Mouse (Mus musculus) forebrain, embryonic 14.5 days (tissue): ENCODE data around the gene Retreg1. TPM values are rescaled to one million over a fixed set of nuclear protein-coding genes. Genes with fewer than 3 reads are reported as not detected.
A peak's percentile ranks its signal among the peaks of the same experiment; 100 is the strongest.
"Not testable (repeated sequence)": the region's sequence is repeated elsewhere in the genome, so short reads cannot be mapped to it uniquely, and the experiment has no call there.

Experiments
- ATAC-seq: fragments of 200-750 bp; cut with Nextera tagmentation; 2 replicates; pipeline ENCODE4 v1.8.0; 2017; ENCODE audit warnings: mild to moderate bottlenecking, moderate library complexity
- DNase-seq: peaks from one replicate; pipeline ENCODE4 v3.0.0-alpha.2; 2015; ENCODE audit warnings: low spot score
- H3K27ac ChIP-seq: fragments of 300-500 bp; sonication (generic); 2 replicates; pipeline ENCODE4 v1.5.1; 2014; ENCODE audit warnings: low read depth, mild to moderate bottlenecking, control low read depth, low read length, moderate library complexity
- H3K27me3 ChIP-seq: fragments of 300-500 bp; sonication (generic); replicated peaks from 2 replicates; pipeline ENCODE4 v1.6.1; 2014; ENCODE audit warnings: low read length, control low read depth, mixed read lengths; ENCODE audit not compliant: control insufficient read depth, insufficient read depth
- H3K36me3 ChIP-seq: fragments of 300-500 bp; sonication (generic); 2 replicates; pipeline ENCODE4 v1.6.1; 2014; ENCODE audit warnings: low read length, control low read depth; ENCODE audit not compliant: control insufficient read depth, insufficient read depth
- H3K4me1 ChIP-seq: fragments of 300-500 bp; sonication (generic); 2 replicates; pipeline ENCODE4 v1.6.1; 2014; ENCODE audit warnings: antibody characterized with exemption, low read length, control low read depth; ENCODE audit not compliant: control insufficient read depth, insufficient read depth
- H3K4me2 ChIP-seq: fragments of 300-500 bp; sonication (generic); 2 replicates; pipeline ENCODE4 v1.6.1; 2014; ENCODE audit warnings: mild to moderate bottlenecking, control low read depth, low read length
- H3K4me3 ChIP-seq: fragments of 300-500 bp; sonication (generic); 2 replicates; pipeline ENCODE4 v1.5.1; 2014; ENCODE audit warnings: low read depth, low read length, control low read depth
- H3K9ac ChIP-seq: fragments of 300-500 bp; sonication (generic); 2 replicates; pipeline ENCODE4 v1.6.1; 2014; ENCODE audit warnings: mild to moderate bottlenecking, low read length, control low read depth, moderate library complexity
- H3K9me3 ChIP-seq: fragments of 300-500 bp; sonication (generic); replicated peaks from 2 replicates; pipeline ENCODE4 v1.6.1; 2016; ENCODE audit warnings: low read length, control low read depth, mixed read lengths; ENCODE audit not compliant: control insufficient read depth
- WGBS: fragments of 180-500 bp; shearing (Covaris S2); extraction: QIAGEN DNeasy Blood & Tissue Kit; methylation state at CpG from one replicate; pipeline ENCODE4 v1.1.7; 2014; 5-methylcytosine and 5-hydroxymethylcytosine counted together
- polyA plus RNA-seq: library from polyadenylated mRNA; unstranded; fragments of >200 nt; fragmentation: Nextera tagmentation; extraction: Ambion mirVana; gene quantifications from 2 replicates; pipeline ENCODE4 v1.2.1, GENCODE M21; 2014

Retreg1 gene
- polyA plus RNA-seq, 1 experiment from 2014 or later: 6.7 TPM

- H3K4me3 ChIP-seq: no peak overlapping the region
- no peak overlapping the region for H3K9ac ChIP-seq
- H3K36me3 ChIP-seq: no peaks in the 10 kb centered on the region
- no peaks in the 10 kb centered on the region for H3K4me1 ChIP-seq
- WGBS: 85% methylated on average over 5 of the region's 5 CpGs
- H3K27ac ChIP-seq: no peak overlapping the region
- H3K9me3 ChIP-seq: no peaks in the 10 kb centered on the region
- ATAC-seq (no peak), DNase-seq (no peak)
- no peak overlapping the region for H3K4me2 ChIP-seq
- no peaks in the 10 kb centered on the region for H3K27me3 ChIP-seq
Observed at GRCm38 (mm10) chr15:25960231-25960630, 117.3 kb downstream of the Retreg1 start.

- WGBS: 82% methylated on average over 6 of the region's 6 CpGs
- H3K36me3 ChIP-seq: no peaks in the 10 kb centered on the region
- no peaks in the 10 kb centered on the region for H3K9me3 ChIP-seq
- DNase-seq (no peak), ATAC-seq (no peak)
- no peaks in the 10 kb centered on the region for H3K27me3 ChIP-seq
- no peaks in the 10 kb centered on the region for H3K4me1 ChIP-seq
- no peak overlapping the region for H3K4me2 ChIP-seq
- no peak overlapping the region for H3K27ac ChIP-seq
- H3K4me3 ChIP-seq: no peak overlapping the region
- H3K9ac ChIP-seq: no peak overlapping the region
Observed at GRCm38 (mm10) chr15:25966220-25966774, 123.3 kb downstream of the Retreg1 start.

DNA sequence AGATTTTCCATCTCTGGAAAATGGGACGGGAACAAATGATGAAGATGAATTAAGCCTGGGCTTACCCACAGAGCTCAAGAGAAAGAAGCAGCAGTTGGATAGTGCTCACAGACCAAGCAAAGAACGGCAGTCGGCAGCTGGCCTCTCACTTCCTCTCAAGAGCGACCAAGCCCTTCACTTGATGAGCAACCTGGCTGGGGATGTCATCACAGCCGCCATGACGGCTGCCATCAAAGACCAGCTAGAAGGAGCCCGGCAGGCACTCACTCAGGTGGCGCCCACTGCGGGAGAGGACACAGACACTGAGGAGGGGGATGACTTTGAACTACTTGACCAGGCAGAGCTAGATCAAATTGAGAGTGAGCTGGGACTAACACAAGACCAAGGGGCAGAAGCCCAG lies 128.6 kb downstream of the Retreg1 start:
- no peaks in the 10 kb centered on the region for H3K9me3 ChIP-seq
- H3K27me3 ChIP-seq: no peaks in the 10 kb centered on the region
- H3K4me3 ChIP-seq: no peak overlapping the region
- ATAC-seq (no peak), DNase-seq (no peak)
- H3K36me3 ChIP-seq: no peaks in the 10 kb centered on the region
- WGBS: 92% methylated on average over 9 of the region's 9 CpGs
- no peaks in the 10 kb centered on the region for H3K4me1 ChIP-seq
- no peak overlapping the region for H3K4me2 ChIP-seq
- H3K9ac ChIP-seq: no peak overlapping the region
- no peak overlapping the region for H3K27ac ChIP-seq

- WGBS: 91% methylated on average over 5 of the region's 5 CpGs
- no peak for ATAC-seq
- Histone ChIP-seq H3K4me1 (no peaks in the 10 kb centered on the region), H3K27me3 (no peaks in the 10 kb centered on the region), H3K36me3 (no peaks in the 10 kb centered on the region), H3K9ac (no peak overlapping the region), H3K9me3 (no peaks in the 10 kb centered on the region), H3K4me2 (no peak overlapping the region), H3K4me3 (no peak overlapping the region), H3K27ac (no peak overlapping the region)
- no peak for DNase-seq
Observed at GRCm38 (mm10) chr15:25972758-25973157, 129.8 kb downstream of the Retreg1 start.

DNA sequence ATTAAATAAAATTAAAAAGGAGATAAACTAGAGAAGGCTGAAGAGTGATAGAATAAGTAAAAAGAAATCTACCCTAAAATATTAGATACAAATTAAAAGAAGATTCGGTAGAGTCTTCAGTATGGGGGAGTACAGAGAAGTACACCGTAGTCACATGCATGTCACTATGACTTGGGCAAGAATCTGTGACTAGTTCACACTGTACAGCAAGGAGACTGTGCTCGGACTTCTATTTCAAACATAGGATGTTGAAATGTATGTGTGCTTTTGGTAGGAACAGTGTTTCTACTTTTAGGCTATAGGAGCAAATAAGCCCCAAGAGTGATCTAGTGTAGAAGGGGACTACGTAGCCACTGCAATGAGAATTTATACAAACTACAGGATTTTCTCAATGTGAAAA lies 131.4 kb downstream of the Retreg1 start:
- no peak overlapping the region for H3K27ac ChIP-seq
- H3K9me3 ChIP-seq: no peaks in the 10 kb centered on the region
- H3K9ac ChIP-seq: no peak overlapping the region
- ATAC-seq (no peak), DNase-seq (no peak)
- 96% methylated on average over 4 of the region's 4 CpGs for WGBS
- no peak overlapping the region for H3K4me3 ChIP-seq
- H3K27me3 ChIP-seq: no peaks in the 10 kb centered on the region
- H3K36me3 ChIP-seq: no peaks in the 10 kb centered on the region
- H3K4me1 ChIP-seq: no peaks in the 10 kb centered on the region
- no peak overlapping the region for H3K4me2 ChIP-seq

DNA sequence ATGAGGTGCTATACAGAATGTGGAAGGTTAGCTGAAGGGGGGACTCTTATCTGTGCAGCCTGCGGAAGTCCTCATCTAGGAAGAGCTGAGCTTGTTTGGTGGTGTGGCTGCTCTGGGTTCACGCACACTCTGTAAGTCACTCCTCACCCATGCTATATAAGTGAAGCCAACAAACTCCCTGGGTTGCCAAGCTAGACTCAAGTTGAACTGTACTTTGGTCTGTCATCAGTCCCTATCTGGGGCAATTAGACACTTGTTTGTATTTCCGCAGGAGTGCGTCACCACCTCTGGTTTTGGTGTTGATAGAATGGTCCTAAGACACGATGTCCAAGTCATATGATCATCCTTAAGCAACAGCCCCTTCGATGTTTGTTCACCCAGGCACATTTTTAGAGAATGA lies 132.8 kb downstream of the Retreg1 start:
- ATAC-seq (no peak), DNase-seq (no peak)
- Histone ChIP-seq H3K36me3 (no peaks in the 10 kb centered on the region), H3K27me3 (no peaks in the 10 kb centered on the region), H3K27ac (no peak overlapping the region), H3K4me1 (no peaks in the 10 kb centered on the region), H3K9ac (no peak overlapping the region), H3K4me2 (no peak overlapping the region), H3K4me3 (no peak overlapping the region), H3K9me3 (no peaks in the 10 kb centered on the region)
- WGBS: 93% methylated on average over 6 of the region's 6 CpGs

GRCm38 (mm10) chr15:25983614-25984013 lies 140.6 kb downstream of the Retreg1 start:
- H3K27ac ChIP-seq: peak overlapping the region; percentile 76
- H3K9ac ChIP-seq: peak overlapping the region; percentile 92
- not testable (repeated sequence) for H3K27me3 ChIP-seq, H3K9me3 ChIP-seq, DNase-seq
- H3K36me3 ChIP-seq: peaks cover 17% of the 10 kb centered on the region
- peaks cover 13% of the 10 kb centered on the region for H3K4me1 ChIP-seq
- peak overlapping the region; percentile 98 for H3K4me3 ChIP-seq
- peak overlapping the region; percentile 97 for H3K4me2 ChIP-seq
- 14% methylated on average over 6 of the region's 6 CpGs for WGBS
- peak; percentile 45; the same call in 1 of the 2 replicates for ATAC-seq

- whole genome bisulfite sequencing: under 1% methylated on average over 57 of the region's 57 CpGs
- peaks cover 19% of the 10 kb centered on the region for H3K36me3 ChIP-seq
- H3K4me2 ChIP-seq: peak within 1 kb of the TSS; percentile 97
- no peaks in the 10 kb centered on the region for H3K9me3 ChIP-seq
- H3K4me3 ChIP-seq: peak within 1 kb of the TSS; percentile 98
- H3K27ac ChIP-seq: peak within 1 kb of the TSS; percentile 85
- peaks cover 13% of the 10 kb centered on the region for H3K4me1 ChIP-seq
- DNase-seq (peak; percentile 100), ATAC-seq (peak; percentile 98)
- no peaks in the 10 kb centered on the region for H3K27me3 ChIP-seq
- peak within 1 kb of the TSS; percentile 92 for H3K9ac ChIP-seq
Observed at GRCm38 (mm10) chr15:25984067-25984733, 141.2 kb downstream of the Retreg1 start, which contains the start of gene Zfp622. Gene Zfp622, plus strand, starts transcription at chr15:25984366.

- Histone ChIP-seq H3K9ac (peak overlapping the region; percentile 92), H3K4me1 (peaks cover 13% of the 10 kb centered on the region), H3K4me3 (peak overlapping the region; percentile 98), H3K27me3 (no peaks in the 10 kb centered on the region), H3K4me2 (peak overlapping the region; percentile 97), H3K27ac (peak overlapping the region; percentile 85), H3K9me3 (no peaks in the 10 kb centered on the region), H3K36me3 (peaks cover 25% of the 10 kb centered on the region)
- ATAC-seq (no peak), DNase-seq (no peak)
- WGBS: under 1% methylated on average over 68 of the region's 71 CpGs
Observed at GRCm38 (mm10) chr15:25984734-25985492, 141.9 kb downstream of the Retreg1 start.
